Mouse (Mus musculus) c-Kit-positive CD71-positive TER-119-negative erythroid progenitor cells, embryonic 14.5 days (primary cell): ENCODE results near the gene Rpl10a.
"Not testable (repeated sequence)": the region's sequence is repeated elsewhere in the genome, so short reads cannot be mapped to it uniquely, and the experiment has no call there.

Source experiments
- DNase-seq: peaks from one replicate; pipeline ENCODE4 v3.0.0-alpha.2; 2013; ENCODE audit warnings: low read depth

The Rpl10a gene

DNA sequence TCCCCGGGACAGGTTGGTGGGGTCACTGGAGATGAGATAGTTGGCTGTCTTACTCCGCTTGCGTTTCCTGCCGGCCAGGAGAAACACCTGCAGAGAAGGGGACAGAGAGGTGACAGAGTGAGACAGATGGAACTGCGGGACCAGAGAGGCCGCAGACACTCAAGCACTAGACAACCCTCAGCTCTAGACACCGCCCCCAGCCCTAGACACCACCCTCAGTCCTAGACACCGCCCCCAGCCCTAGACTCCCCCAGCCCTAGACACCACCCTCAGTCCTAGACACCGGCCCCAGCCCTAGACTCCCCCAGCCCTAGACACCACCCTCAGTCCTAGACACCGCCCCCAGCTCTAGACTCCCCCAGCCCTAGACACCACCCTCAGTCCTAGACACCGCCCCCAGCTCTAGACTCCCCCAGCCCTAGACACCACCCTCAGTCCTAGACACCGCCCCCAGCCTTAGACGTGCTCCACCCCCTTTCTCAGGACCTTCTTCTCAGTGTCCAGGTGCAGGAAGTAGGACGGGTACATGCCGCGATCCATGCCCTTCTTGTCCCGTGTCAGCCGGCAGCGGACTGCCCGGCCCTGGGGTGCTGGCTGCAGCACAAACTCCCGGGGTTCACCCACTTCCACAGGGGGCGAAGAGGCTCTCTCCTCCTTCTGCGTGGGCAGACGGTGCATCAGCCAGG is 30.4 kb downstream of the Rpl10a start:
- DNase-seq: not testable (repeated sequence)

DNA sequence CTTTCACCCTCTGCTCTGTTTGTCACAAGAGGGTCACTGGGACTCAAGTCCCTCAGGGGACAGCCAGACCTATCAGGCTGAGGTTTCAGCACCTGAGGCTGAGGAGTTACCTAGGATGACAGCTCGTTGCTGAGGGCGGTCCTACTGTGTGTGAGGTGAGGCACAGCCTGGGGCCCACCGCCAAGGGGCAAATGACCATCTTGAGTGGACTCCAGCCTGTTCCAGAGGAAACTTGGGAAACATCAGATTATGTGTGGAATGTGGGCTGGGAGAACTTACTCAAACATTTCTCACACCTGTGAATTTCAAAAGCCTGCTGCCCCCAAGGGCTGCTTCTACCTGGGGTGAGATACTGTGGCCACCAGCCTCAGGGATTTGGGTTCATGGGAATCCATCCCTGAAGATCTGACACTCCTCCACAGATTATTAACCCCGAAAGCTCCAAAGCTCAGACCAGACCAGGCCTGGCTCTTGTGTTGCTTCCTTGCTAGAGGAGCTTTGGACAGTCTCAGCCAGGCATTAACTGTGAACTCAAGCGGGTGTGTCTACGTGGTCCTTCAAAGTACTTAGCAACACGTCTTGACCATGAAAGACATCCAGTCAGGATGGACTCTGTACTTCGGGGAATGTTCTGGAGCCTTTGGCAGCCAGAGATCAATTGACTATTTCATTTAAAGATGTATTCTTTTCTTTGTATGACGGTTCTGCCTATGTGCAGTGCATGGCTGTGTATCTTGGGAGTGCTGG is 32.4 kb downstream of the Rpl10a start:
- no peak for DNase-seq

DNA sequence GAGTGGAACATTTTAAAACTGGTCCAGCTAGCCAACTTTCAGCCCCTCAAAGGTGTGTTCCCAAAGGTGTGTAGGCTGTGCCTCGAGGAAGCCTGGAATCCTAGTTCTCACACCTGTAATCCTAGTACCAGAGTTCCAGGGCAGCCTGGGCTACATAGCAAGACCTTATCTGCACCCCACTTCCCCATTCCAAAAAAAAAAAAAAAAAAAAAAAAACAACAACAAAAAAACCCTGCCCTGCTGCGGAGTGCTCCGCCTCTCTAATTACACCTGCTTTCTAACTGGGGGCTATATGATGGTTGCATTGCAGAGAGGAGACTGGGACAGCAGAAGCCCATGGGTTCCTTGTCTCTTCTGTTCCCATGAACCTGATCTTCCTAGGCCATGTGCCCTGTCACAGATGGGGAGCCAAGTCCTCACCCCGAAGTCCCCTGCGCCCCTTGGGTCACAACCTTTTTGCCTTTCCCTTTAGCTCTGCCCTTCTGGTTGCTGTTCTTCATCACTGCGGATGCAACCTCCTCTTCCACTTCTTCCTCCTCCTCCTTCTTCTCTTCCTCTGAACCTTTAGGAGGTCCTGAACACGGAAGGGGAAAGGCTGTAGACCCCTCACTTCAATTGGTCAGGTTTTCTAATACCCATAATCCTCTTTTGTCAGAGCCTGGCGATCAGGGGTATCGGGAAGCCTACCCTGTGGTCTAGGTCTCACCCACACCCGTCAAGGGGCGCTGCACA is 33.8 kb downstream of the Rpl10a start:
- no peak for DNase-seq

DNA sequence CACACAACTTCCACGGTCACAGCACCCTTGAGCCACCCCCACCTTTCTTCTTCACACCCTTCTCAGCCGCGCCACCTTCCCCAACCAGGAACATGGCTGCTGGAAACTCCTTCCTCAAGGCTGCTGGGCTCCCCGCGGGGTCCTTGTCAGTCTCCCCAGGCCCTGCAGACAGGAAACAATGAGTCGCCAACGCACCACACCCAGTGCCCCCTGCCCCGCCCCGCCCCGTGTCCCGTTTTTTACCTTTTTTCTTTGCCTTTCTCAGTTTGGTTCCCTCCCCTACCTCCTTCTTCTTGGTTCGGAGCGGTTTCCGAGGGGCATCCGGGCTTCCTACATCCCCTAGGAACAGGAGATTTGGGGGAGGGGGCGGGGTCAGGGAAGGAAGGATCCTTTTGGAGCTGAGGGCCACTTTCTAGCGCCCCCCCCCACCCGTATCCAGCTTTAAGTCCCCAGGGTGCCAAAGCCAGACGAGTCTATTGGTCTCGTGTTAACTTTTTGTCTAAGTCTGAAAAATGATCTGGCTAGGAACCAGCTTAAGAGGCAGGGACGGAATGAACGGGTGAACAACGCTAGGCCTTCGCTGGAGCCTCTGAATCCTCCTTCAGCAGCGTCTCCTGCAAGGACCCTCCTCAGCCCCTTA is 34.5 kb downstream of the Rpl10a start:
- no peak for DNase-seq

DNA sequence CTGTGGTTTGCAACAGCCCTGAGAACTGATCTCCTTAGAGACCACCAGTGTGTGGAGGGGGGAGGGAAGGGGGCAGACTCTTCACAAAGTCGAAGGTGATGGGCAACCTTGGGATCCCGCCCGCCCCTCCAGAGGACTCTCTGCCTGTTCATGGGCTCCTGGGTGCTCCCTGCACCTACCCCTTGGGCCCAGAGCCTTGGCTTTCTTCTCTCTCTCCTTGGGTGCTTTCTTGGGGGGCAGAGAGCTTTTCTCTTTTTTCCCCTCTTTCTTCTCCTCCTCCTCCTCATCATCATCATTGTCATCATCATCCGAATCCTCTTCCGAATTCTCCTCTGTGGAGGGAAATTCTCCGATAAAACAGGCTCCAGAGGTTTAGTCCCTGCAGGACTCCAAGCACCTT is 35.2 kb downstream of the Rpl10a start:
- DNase-seq: no peak

DNA sequence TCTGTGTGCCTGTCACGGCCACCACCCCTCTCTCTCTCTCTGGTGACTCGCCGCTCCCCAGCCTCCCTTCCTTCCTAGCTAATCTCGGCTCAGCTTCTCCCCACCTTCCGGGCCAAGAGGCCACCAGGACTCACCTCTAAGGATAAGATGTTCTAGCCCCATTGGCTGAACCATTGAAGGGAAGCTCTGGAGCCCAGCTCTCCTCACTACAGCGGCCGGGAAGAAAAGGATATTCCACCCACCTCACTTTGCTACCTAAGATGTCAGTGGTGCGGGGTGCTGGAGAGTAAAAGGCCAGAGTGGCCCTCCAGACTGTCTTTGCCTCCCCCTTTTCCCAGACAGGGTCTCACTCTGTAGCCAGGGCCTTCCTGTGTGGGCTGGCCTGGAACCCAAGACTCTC is 36.9 kb downstream of the Rpl10a start, which contains the start of gene Tulp1:
Gene Tulp1 (minus strand): TSS at position 101 of the 400 bp plus-strand sequence.
- no peak for DNase-seq

DNA sequence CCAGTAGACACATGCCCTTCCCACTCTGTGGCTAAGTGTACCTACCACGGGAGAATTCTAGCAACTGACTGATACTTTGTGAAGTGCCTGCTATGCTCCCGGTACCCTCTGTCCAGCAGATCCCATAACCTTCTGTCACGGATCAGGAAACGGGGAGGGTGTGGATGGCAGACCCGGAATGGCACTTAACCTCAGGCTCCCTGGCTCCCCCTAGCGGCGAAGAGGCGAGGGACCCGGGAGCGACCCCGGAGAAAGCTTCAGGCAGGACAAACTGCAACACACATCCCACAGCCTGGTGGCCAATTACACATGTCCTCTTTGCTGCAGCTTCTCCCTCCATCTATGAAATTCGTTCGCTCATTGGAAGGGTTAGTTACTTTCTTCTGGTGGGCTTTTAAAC is 40.2 kb downstream of the Rpl10a start:
- peak; percentile 61 for DNase-seq

DNA sequence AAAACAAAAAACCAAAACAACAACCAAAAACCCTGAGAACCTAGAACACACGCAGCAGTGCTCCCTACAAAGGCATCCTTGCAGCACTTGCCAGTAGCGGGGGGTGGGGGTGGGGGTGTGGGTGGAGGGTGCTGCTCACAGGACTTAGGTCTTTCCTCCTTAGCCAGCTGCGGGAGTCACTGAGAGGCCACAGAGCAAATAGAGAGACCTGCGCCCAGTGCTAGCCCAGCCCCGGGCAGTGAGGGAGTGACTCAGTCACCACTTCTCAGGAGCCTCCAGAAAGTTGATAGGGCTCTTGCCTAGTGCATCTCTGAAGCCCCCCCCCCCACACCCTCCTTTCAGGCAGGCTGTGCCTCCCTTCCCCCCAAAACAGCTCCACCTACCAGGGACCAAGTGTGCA is 40.8 kb downstream of the Rpl10a start:
- DNase-seq: no peak

DNA sequence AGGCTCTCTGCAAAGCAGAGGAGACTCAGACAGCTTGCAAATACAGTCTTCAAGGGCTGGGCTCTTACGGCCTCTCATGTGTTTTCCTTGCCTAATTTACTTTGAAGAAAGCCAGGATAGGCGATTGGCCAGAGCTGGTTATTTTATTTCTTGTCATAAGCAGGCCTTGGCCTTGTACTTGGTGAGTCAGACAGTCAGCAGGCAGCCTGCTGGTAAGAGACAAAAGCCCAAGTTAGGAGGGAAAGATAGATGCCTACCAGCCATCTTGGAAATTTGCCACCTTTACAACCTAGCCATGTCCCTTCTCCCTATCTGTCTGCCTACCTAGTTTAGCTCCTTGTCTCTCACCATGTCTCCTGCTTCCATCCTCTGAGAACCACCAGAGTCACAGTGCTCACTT is 43.0 kb downstream of the Rpl10a start:
- DNase-seq: no peak

DNA sequence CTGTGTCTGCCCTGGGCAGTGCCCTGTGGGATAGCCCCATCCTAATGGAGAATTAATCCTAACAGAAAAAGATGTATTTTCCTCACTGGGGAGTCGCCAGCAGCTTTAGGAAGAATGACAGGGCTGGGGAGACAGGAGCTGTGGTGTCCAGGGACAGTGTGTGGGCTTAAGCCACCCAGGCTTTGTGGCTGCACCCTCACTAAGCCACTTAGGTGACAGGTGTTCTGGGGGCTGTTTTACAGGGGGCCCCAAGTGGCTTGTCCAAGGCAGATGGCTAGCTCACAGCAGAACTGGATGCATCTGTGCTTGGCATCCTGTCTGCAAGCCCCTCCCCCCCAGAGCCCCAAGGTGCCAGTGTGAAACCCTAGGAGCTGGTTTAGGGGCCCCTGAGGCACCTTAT is 43.7 kb downstream of the Rpl10a start:
- no peak for DNase-seq

DNA sequence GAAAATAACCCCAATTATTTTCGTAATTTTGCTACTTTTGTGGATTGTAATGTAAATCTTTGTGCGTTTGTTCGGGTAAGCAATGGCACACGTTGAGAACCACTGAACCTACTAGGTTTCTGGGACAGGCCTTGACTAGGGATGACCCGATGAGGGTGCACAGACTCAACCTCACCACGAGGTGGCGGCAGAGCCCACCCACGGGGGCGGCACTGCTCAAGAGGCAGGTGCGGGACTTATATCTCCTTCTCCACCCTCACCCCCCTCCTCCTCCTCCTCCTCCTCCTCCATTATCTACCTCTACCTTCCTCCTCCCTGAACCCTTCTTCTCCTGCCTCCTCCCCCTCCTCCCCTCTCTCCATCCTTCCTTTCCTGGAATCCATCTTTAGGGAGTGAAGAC is 45.5 kb downstream of the Rpl10a start:
- DNase-seq: no peak

DNA sequence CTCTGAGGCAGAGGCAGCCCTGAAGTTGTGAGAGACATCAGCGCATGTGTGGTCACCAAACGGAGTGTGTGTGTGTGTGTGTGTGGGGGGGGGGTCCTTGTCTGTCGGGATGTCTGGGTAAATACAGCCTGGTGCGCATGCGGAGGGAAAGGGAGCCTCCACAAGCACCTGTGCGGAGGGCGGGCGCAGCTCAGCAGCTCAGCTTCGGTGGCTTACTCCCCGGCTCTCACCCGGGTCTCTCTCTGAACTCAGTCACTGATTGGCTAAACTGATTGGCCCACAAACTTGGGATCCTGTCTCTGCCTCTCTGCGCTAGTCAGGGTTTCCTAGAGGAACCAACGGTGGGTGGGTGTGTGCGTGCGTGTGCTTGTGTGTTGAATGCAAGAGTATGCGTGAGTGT is 46.2 kb downstream of the Rpl10a start:
- DNase-seq: no peak

DNA sequence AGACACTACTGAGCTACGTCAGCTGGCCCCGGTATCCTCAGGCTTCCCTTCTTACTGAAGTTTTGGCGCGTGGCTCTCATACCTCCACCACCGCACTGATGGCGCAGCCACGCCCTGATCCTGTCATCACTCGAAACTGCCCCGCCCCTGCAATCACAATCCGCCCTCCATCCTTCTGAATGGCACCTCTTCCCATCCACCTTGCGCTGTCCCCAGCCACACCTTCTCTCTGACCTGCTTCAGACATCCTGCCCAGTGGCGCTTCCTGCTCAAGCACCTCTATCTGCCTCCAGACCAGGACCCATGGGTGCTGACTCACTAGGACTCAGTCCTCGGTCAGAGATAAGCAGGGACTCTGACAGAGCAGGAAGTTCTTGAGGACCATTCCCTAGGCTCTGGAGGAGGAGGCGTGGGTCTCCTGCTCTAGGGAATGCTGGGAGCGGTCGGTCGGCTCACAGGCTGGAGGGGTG is 47.4 kb downstream of the Rpl10a start:
- DNase-seq: no peak

DNA sequence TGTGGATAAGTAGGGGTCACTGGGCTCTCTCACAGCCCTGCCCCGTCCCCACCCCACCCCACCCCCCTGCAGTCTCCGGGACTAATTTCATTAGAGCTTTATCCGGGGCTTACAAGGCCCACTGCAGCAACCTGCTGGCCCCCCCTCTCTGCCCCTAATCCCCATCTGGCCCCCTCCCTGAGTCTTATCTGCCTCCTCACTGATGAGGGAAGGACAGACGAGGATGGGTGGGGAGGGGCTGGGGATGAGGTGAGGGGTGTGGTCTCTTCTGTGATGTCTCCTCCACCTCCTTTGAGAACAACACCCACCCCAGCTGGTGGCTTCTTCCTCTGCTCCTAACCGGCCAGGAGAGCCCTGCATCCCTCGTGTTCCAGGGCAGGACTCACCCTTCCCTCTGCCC is 52.0 kb downstream of the Rpl10a start:
- DNase-seq: no peak
